Mouse (Mus musculus): ENCODE data around the gene Gm28048.

- no peak for TF ChIP-seq POLR2A (IDR thresholded peaks at IDR 0.05; ENCODE audit: insufficient read length, low read depth)
- no peak for TF ChIP-seq MAX (IDR thresholded peaks at IDR 0.05; ENCODE audit: low read depth)
- no peak for TF ChIP-seq USF1 (IDR thresholded peaks at IDR 0.05; ENCODE audit: low read depth)
- no peak for TF ChIP-seq POLR2AphosphoS2 (IDR thresholded peaks at IDR 0.05; ENCODE audit: insufficient read length, low read depth)
- peak in 1 of 3 experiments; percentile 63 for TF ChIP-seq MYOG (IDR thresholded peaks at IDR 0.05; ENCODE audit: control insufficient read depth in 1 of 3, insufficient read depth in 1 of 3, insufficient read length in 2 of 3, low read depth in 2 of 3)
- peak; percentile 14 for TF ChIP-seq TCF12 (IDR thresholded peaks at IDR 0.05; ENCODE audit: insufficient read depth, poor library complexity, severe bottlenecking)
- peak in 2 of 3 experiments; percentile 23 to 43 for TF ChIP-seq MYOD1 (IDR thresholded peaks at IDR 0.05; ENCODE audit: control insufficient read depth in 1 of 3, insufficient read length in 2 of 3, low read depth in 2 of 3)
- TF ChIP-seq E2F4 (IDR thresholded peaks at IDR 0.05; ENCODE audit: insufficient read depth), result no peak
- TF ChIP-seq REST (IDR thresholded peaks at IDR 0.05; ENCODE audit: insufficient read depth, insufficient read length), result no peak
- TF ChIP-seq SRF (IDR thresholded peaks at IDR 0.05; ENCODE audit: control insufficient read depth, insufficient read length, low read depth), result no peak
- 0 out of 2 replicates have a peak, but pooled peaks have one; percentile 18 for TF ChIP-seq CEBPB (IDR thresholded peaks at IDR 0.05; ENCODE audit: insufficient read depth, poor library complexity, severe bottlenecking)
- no peak for TF ChIP-seq TCF3 (IDR thresholded peaks at IDR 0.05; ENCODE audit: insufficient read length, low read depth)
Measured at GRCm38 (mm10) chr11:22891242-22891641, 90.6 kb downstream of the Gm28048 start.
